Mouse (Mus musculus) neural tube, embryonic 13.5 days (tissue): ENCODE results near the gene Dscam. TPM values are rescaled to one million over a fixed set of nuclear protein-coding genes. Genes with fewer than 3 reads are reported as not detected.

Experiments
- ATAC-seq: fragments of 200-750 bp; cut with Nextera tagmentation; 2 replicates; pipeline ENCODE4 v1.8.0; 2017; ENCODE audit warnings: low read depth, mild to moderate bottlenecking, moderate TSS enrichment, moderate library complexity
- H3K27ac ChIP-seq: fragments of 300-500 bp; sonication (generic); replicated peaks from 2 replicates; pipeline ENCODE4 v1.5.1; 2015; ENCODE audit warnings: moderate library complexity, mild to moderate bottlenecking, inconsistent platforms
- H3K27me3 ChIP-seq: fragments of 300-500 bp; sonication (generic); 2 replicates; pipeline ENCODE4 v1.6.1; 2015; ENCODE audit warnings: mild to moderate bottlenecking, inconsistent platforms
- H3K36me3 ChIP-seq: fragments of 300-500 bp; sonication (generic); 2 replicates; pipeline ENCODE4 v1.6.1; 2015; ENCODE audit warnings: mild to moderate bottlenecking, inconsistent platforms
- H3K4me1 ChIP-seq: fragments of 300-500 bp; sonication (generic); replicated peaks from 2 replicates; pipeline ENCODE4 v1.6.1; 2015; ENCODE audit warnings: inconsistent platforms
- H3K4me2 ChIP-seq: fragments of 300-500 bp; sonication (generic); 2 replicates; pipeline ENCODE4 v1.6.1; 2015; ENCODE audit warnings: inconsistent platforms, mild to moderate bottlenecking, moderate library complexity
- H3K4me3 ChIP-seq: fragments of 300-500 bp; sonication (generic); 2 replicates; pipeline ENCODE4 v1.5.1; 2015; ENCODE audit warnings: mild to moderate bottlenecking, inconsistent platforms
- H3K9ac ChIP-seq: fragments of 300-500 bp; sonication (generic); 2 replicates; pipeline ENCODE4 v1.6.1; 2015; ENCODE audit warnings: moderate library complexity, mild to moderate bottlenecking, inconsistent platforms
- H3K9me3 ChIP-seq: fragments of 300-500 bp; sonication (generic); 2 replicates; pipeline ENCODE4 v1.6.1; 2016; ENCODE audit warnings: inconsistent platforms
- WGBS: fragments of 180-500 bp; shearing (Covaris S2); methylation state at CpG from one replicate; pipeline ENCODE4 v1.1.7; 2015; 5-methylcytosine and 5-hydroxymethylcytosine counted together
- polyA plus RNA-seq: library from polyadenylated mRNA; unstranded; fragments of >200 nt; fragmentation: Nextera tagmentation; extraction: Ambion mirVana; gene quantifications from 2 replicates; pipeline ENCODE4 v1.2.1, GENCODE M21; 2015

Dscam gene
- polyA plus RNA-seq, 1 experiment from 2014 or later, result 6.7 TPM

- no peak overlapping the region for H3K27ac ChIP-seq
- no peak overlapping the region for H3K9ac ChIP-seq
- H3K4me3 ChIP-seq, result no peak overlapping the region
- H3K9me3 ChIP-seq, result no peaks in the 10 kb centered on the region
- no peaks in the 10 kb centered on the region for H3K27me3 ChIP-seq
- H3K36me3 ChIP-seq, result no peaks in the 10 kb centered on the region
- peaks cover 43% of the 10 kb centered on the region for H3K4me1 ChIP-seq
- ATAC-seq, result no peak
- WGBS, result 72% methylated on average over 2 of the region's 2 CpGs
- H3K4me2 ChIP-seq, result no peak overlapping the region
These were observed 417.3 kb downstream of the Dscam start for GRCm38 (mm10) chr16:96753164-96753780.

GRCm38 (mm10) chr16:96742475-96743255, 427.9 kb downstream of the Dscam start:
- WGBS, result 67% methylated on average over 5 of the region's 5 CpGs
- no peak overlapping the region for H3K27ac ChIP-seq
- no peaks in the 10 kb centered on the region for H3K27me3 ChIP-seq
- H3K4me1 ChIP-seq, result peaks cover 3% of the 10 kb centered on the region; the same call in 1 of the 2 replicates
- no peak overlapping the region for H3K9ac ChIP-seq
- no peaks in the 10 kb centered on the region for H3K9me3 ChIP-seq
- ATAC-seq, result no peak
- no peak overlapping the region for H3K4me3 ChIP-seq
- H3K36me3 ChIP-seq, result no peaks in the 10 kb centered on the region
- H3K4me2 ChIP-seq, result no peak overlapping the region

DNA sequence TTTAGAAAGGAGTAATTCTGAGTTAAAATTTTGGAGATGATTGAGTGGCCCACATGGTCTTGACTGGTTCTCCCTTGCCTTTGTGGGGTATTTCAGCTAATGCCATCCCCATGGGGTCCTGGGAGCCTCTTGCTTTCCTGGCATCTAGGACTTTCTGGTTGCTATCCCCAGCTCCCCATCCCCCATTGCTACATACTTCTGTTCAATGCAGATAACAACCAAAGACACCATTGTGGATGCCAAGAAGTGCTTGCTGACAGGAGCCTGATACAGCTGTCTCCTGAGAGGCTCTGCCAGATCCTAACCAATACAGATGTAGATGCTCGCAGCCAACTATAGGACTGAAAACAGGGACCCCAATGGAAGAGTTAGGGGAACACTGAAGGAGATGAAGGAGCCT, 429.2 kb downstream of the Dscam start:
- 84% methylated on average over 1 of the region's 1 CpGs for WGBS
- H3K9ac ChIP-seq, result no peak overlapping the region
- no peak overlapping the region for H3K27ac ChIP-seq
- no peak overlapping the region for H3K4me3 ChIP-seq
- peaks cover 3% of the 10 kb centered on the region; the same call in 1 of the 2 replicates for H3K4me1 ChIP-seq
- H3K27me3 ChIP-seq, result no peaks in the 10 kb centered on the region
- H3K9me3 ChIP-seq, result no peaks in the 10 kb centered on the region
- ATAC-seq, result no peak
- H3K4me2 ChIP-seq, result no peak overlapping the region
- H3K36me3 ChIP-seq, result no peaks in the 10 kb centered on the region

GRCm38 (mm10) chr16:96740073-96741055, 430.2 kb downstream of the Dscam start:
- Histone ChIP-seq H3K36me3 (no peaks in the 10 kb centered on the region), H3K9ac (no peak overlapping the region), H3K27me3 (no peaks in the 10 kb centered on the region), H3K27ac (no peak overlapping the region), H3K4me2 (no peak overlapping the region), H3K4me1 (peaks cover 3% of the 10 kb centered on the region; the same call in 1 of the 2 replicates), H3K4me3 (no peak overlapping the region), H3K9me3 (no peaks in the 10 kb centered on the region)
- WGBS, result 81% methylated on average over 7 of the region's 7 CpGs
- no peak for ATAC-seq

GRCm38 (mm10) chr16:96736501-96736900, 434.1 kb downstream of the Dscam start:
- H3K36me3 ChIP-seq, result no peaks in the 10 kb centered on the region

GRCm38 (mm10) chr16:96730881-96731280, 439.7 kb downstream of the Dscam start:
- no peak overlapping the region for H3K9ac ChIP-seq
- no peak overlapping the region for H3K4me3 ChIP-seq
- H3K36me3 ChIP-seq, result no peaks in the 10 kb centered on the region
- H3K4me2 ChIP-seq, result no peak overlapping the region
- 75% methylated on average over 3 of the region's 3 CpGs for WGBS
- H3K27me3 ChIP-seq, result no peaks in the 10 kb centered on the region
- no peak for ATAC-seq
- H3K27ac ChIP-seq, result no peak overlapping the region
- peaks cover 18% of the 10 kb centered on the region for H3K4me1 ChIP-seq
- H3K9me3 ChIP-seq, result no peaks in the 10 kb centered on the region

More at GRCm38 (mm10) chr16:96736501-96736900, 434.1 kb downstream of the Dscam start:
- no peak overlapping the region for H3K4me3 ChIP-seq
- no peak overlapping the region for H3K4me2 ChIP-seq
- no peak overlapping the region for H3K9ac ChIP-seq
- no peak for ATAC-seq
- H3K27me3 ChIP-seq, result no peaks in the 10 kb centered on the region
- no peaks in the 10 kb centered on the region for H3K4me1 ChIP-seq
- H3K9me3 ChIP-seq, result no peaks in the 10 kb centered on the region
- WGBS, result 84% methylated on average over 1 of the region's 1 CpGs
- no peak overlapping the region for H3K27ac ChIP-seq

GRCm38 (mm10) chr16:96727836-96728774, 442.4 kb downstream of the Dscam start:
- Histone ChIP-seq H3K4me1 (peaks cover 34% of the 10 kb centered on the region), H3K9ac (no peak overlapping the region), H3K27me3 (no peaks in the 10 kb centered on the region), H3K4me3 (no peak overlapping the region), H3K9me3 (no peaks in the 10 kb centered on the region), H3K4me2 (no peak overlapping the region), H3K36me3 (no peaks in the 10 kb centered on the region), H3K27ac (peak overlapping the region; percentile 61)
- peak; percentile 36 for ATAC-seq
- WGBS, result 50% methylated on average over 13 of the region's 13 CpGs

DNA sequence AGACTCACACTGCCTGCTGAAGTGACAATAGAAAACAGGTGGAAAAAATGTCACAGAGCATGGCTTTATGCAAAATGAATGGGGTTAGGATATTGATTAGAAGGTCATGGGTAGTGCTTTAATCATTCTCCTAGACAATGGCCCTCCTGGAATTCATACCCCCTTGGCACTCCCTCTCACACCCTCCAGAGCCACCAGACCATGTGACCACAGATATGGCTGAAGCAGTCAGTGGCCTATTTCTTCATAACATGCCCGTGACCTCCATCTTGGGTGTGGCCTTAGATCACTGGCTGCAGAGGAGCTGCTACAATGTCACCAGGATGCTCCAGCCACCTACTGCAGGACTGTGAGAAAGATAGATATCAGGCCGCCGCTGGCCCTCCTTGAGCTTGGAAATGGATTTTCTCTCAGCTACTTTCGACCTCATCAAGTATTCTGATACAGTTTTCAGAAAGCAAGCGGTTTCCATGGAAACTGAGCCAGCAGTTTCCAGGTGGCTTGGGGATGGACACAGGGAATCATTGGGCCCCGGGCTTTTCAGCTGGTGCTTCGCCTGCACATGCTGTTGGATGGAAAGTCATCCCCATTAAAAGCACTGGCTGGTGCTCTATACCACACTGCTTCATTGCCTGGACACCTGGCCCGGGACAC, 445.4 kb downstream of the Dscam start:
- no peaks in the 10 kb centered on the region for H3K27me3 ChIP-seq
- H3K27ac ChIP-seq, result peak overlapping the region; percentile 42
- WGBS, result 76% methylated on average over 8 of the region's 8 CpGs
- H3K9me3 ChIP-seq, result no peaks in the 10 kb centered on the region
- no peak for ATAC-seq
- no peak overlapping the region for H3K4me2 ChIP-seq
- H3K9ac ChIP-seq, result no peak overlapping the region
- no peaks in the 10 kb centered on the region for H3K36me3 ChIP-seq
- H3K4me3 ChIP-seq, result no peak overlapping the region
- H3K4me1 ChIP-seq, result peaks cover 37% of the 10 kb centered on the region

DNA sequence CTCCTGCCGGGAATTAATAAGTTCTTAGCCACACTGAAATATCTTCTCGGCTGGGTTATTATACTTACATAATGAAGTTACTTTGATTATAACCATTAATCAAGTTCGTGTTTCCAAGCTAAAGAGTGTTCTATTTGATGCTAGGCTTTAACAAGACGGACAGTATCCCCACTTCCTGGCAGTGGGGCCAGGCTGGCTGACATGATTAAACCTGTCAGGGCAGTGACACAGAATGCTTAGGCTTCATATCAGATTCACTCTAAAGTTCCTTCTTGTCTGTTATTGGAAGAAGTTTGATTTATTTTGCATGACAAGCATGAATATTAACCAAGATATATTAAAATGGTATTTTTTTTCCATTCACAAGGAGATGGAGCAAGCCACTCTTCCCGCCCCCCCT, 446.0 kb downstream of the Dscam start:
- Histone ChIP-seq H3K27ac (0 out of 2 replicates have a peak overlapping the region, but pooled peaks have one; percentile 42), H3K36me3 (no peaks in the 10 kb centered on the region), H3K27me3 (no peaks in the 10 kb centered on the region), H3K4me1 (peaks cover 37% of the 10 kb centered on the region), H3K9ac (no peak overlapping the region), H3K4me3 (no peak overlapping the region), H3K9me3 (no peaks in the 10 kb centered on the region), H3K4me2 (no peak overlapping the region)
- WGBS, result 61% methylated on average over 5 of the region's 5 CpGs
- ATAC-seq, result no peak

DNA sequence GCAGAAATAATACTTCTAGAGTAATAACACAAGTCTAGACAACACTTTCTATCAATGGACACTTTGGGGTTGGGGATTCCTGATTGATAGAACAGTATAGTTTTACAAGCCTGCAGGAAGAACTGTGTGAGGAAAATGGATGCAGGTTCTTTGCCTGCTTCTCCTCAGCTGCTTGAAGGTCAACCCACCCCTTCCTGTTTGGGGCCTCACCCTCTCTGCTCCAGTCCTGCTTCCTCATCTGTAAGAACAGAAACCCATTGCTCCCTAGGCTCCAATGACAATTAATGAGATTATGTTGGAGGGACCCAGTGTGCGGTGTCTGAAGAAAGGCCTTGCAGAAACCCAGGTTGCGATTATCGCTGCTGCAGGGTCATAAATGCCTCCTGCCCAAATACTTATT, 446.4 kb downstream of the Dscam start:
- ATAC-seq, result no peak
- Histone ChIP-seq H3K4me3 (no peak overlapping the region), H3K27me3 (no peaks in the 10 kb centered on the region), H3K27ac (no peak overlapping the region), H3K36me3 (no peaks in the 10 kb centered on the region), H3K4me2 (no peak overlapping the region), H3K4me1 (peaks cover 37% of the 10 kb centered on the region), H3K9me3 (no peaks in the 10 kb centered on the region), H3K9ac (no peak overlapping the region)
- WGBS, result 49% methylated on average over 3 of the region's 3 CpGs
